Mouse (Mus musculus): Measurements from ENCODE around the gene Cd1d1. TPM values are rescaled to one million over a fixed set of nuclear protein-coding genes. Genes with fewer than 3 reads are reported as not detected.
"Not testable (repeated sequence)": the region's sequence is repeated elsewhere in the genome, so short reads cannot be mapped to it uniquely, and the experiment has no call there.

The Cd1d1 gene
- polyA plus RNA-seq (2012; ENCODE audit: insufficient read depth, insufficient read length, missing spikeins), result 6.4 and 7.8 TPM in 2 replicates

- Histone ChIP-seq H3K27ac (ENCODE audit: insufficient read depth, low read depth, low read length) (peak within 1 kb of the TSS; percentile 65), H3K4me3 (ENCODE audit: insufficient read depth, low read length) (peak within 1 kb of the TSS; percentile 75), H3K4me1 (ENCODE audit: control insufficient read depth, insufficient read depth, low read length) (peaks cover 8% of the 10 kb centered on the region; the same call in 1 of the 2 replicates)
- TF ChIP-seq POLR2A (IDR thresholded peaks at IDR 0.05; ENCODE audit: borderline replicate concordance, low read depth, low read length), result no peak
- no peak for TF ChIP-seq CTCF (IDR thresholded peaks at IDR 0.05; ENCODE audit: low read depth, low read length)
These were observed at the start of gene Cd1d1 for GRCm38 (mm10) chr3:86999415-86999740. Gene Cd1d1 (minus strand): TSS chr3:86999441.

- Histone ChIP-seq H3K4me1 (ENCODE audit: control insufficient read depth, insufficient read depth, low read length) (no peaks in the 10 kb centered on the region), H3K27ac (ENCODE audit: insufficient read depth, low read depth, low read length) (no peak overlapping the region), H3K4me3 (ENCODE audit: insufficient read depth, low read length) (no peak overlapping the region)
- TF ChIP-seq POLR2A (IDR thresholded peaks at IDR 0.05; ENCODE audit: borderline replicate concordance, low read depth, low read length) (no peak), CTCF (IDR thresholded peaks at IDR 0.05; ENCODE audit: low read depth, low read length) (no peak)
These were observed 48.6 kb upstream of the Cd1d1 start for GRCm38 (mm10) chr3:87047801-87048200.

GRCm38 (mm10) chr3:87041733-87042132 is 42.5 kb upstream of the Cd1d1 start:
- TF ChIP-seq POLR2A (IDR thresholded peaks at IDR 0.05; ENCODE audit: borderline replicate concordance, low read depth, low read length) (no peak), CTCF (IDR thresholded peaks at IDR 0.05; ENCODE audit: low read depth, low read length) (no peak)
- no peak overlapping the region for H3K27ac ChIP-seq (ENCODE audit: insufficient read depth, low read depth, low read length)
- no peak overlapping the region for H3K4me3 ChIP-seq (ENCODE audit: insufficient read depth, low read length)
- H3K4me1 ChIP-seq (ENCODE audit: control insufficient read depth, insufficient read depth, low read length), result no peaks in the 10 kb centered on the region

DNA sequence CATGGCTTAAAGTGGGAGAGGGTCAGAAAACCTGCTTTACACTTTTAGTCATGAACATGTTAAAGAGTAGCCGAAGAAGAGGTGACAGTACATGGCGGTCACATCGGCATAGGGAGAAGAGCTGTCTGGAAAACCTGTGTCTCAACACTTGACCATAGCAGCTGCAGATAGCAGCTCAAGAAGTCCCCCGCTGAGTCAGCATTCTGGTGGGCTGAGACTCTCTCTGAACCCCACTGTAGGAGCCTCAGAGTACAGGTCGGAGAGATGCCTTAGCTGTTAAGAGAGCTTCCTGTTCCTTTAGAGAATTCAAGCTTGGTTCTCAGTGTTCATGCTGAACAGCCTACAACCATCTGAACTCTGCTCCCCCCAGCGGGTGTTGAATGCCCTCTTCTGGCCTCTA is 39.3 kb upstream of the Cd1d1 start:
- no peak for TF ChIP-seq POLR2A (IDR thresholded peaks at IDR 0.05; ENCODE audit: borderline replicate concordance, low read depth, low read length)
- Histone ChIP-seq H3K4me1 (ENCODE audit: control insufficient read depth, insufficient read depth, low read length) (no peaks in the 10 kb centered on the region), H3K27ac (ENCODE audit: insufficient read depth, low read depth, low read length) (no peak overlapping the region), H3K4me3 (ENCODE audit: insufficient read depth, low read length) (no peak overlapping the region)

GRCm38 (mm10) chr3:87034061-87034460 is 34.8 kb upstream of the Cd1d1 start:
- Histone ChIP-seq H3K4me1 (ENCODE audit: control insufficient read depth, insufficient read depth, low read length) (no peaks in the 10 kb centered on the region), H3K4me3 (ENCODE audit: insufficient read depth, low read length) (no peak overlapping the region), H3K27ac (ENCODE audit: insufficient read depth, low read depth, low read length) (no peak overlapping the region)
- TF ChIP-seq CTCF (IDR thresholded peaks at IDR 0.05; ENCODE audit: low read depth, low read length), result no peak
- no peak for TF ChIP-seq POLR2A (IDR thresholded peaks at IDR 0.05; ENCODE audit: borderline replicate concordance, low read depth, low read length)

DNA sequence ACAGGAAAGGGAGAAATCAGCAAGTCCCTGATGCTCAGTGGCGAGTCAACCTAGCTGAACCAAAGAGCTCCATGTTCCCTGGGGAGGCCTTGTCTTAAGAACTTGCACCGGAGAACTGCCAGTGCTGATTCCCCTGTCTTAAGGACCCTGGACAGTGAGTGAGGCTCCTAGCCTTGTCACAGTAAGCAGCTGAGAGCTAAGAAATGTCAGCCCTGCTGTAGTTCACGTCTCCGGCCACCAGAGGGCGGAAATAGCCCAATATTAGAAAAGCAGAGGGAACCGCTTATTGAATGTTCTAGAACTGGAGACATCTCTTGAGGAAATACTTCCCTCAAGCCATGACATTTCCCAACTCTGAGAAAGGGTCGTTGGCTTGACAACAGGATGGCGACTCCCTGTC is 34.1 kb upstream of the Cd1d1 start:
- Histone ChIP-seq H3K4me1 (ENCODE audit: control insufficient read depth, insufficient read depth, low read length) (no peaks in the 10 kb centered on the region), H3K27ac (ENCODE audit: insufficient read depth, low read depth, low read length) (no peak overlapping the region), H3K4me3 (ENCODE audit: insufficient read depth, low read length) (no peak overlapping the region)
- TF ChIP-seq CTCF (IDR thresholded peaks at IDR 0.05; ENCODE audit: low read depth, low read length), result peak; percentile 67
- TF ChIP-seq POLR2A (IDR thresholded peaks at IDR 0.05; ENCODE audit: borderline replicate concordance, low read depth, low read length), result no peak

DNA sequence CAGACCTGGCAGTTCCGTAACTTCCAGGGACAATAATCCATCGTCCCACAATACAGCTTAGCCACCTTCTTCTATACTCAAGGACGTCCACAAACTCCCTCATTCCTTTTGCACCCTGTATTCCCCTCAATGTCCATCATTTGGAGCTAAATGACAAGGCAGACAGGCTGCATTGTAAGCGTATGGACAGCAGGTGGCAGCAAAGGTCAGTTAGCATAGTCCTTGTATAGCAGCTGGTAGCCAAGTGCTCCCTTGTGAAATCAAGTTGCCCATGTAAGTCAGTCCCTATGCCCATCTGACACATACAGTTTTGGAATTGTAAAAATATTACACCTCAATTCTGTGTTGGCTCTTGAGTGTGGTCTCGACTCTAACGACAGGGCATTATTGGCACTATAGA is 31.6 kb upstream of the Cd1d1 start:
- TF ChIP-seq CTCF (IDR thresholded peaks at IDR 0.05; ENCODE audit: low read depth, low read length) (no peak), POLR2A (IDR thresholded peaks at IDR 0.05; ENCODE audit: borderline replicate concordance, low read depth, low read length) (no peak)
- Histone ChIP-seq H3K27ac (ENCODE audit: insufficient read depth, low read depth, low read length) (no peak overlapping the region), H3K4me1 (ENCODE audit: control insufficient read depth, insufficient read depth, low read length) (no peaks in the 10 kb centered on the region), H3K4me3 (ENCODE audit: insufficient read depth, low read length) (no peak overlapping the region)

GRCm38 (mm10) chr3:87017707-87018106 is 18.5 kb upstream of the Cd1d1 start:
- no peak overlapping the region for H3K27ac ChIP-seq (ENCODE audit: insufficient read depth, low read depth, low read length)

DNA sequence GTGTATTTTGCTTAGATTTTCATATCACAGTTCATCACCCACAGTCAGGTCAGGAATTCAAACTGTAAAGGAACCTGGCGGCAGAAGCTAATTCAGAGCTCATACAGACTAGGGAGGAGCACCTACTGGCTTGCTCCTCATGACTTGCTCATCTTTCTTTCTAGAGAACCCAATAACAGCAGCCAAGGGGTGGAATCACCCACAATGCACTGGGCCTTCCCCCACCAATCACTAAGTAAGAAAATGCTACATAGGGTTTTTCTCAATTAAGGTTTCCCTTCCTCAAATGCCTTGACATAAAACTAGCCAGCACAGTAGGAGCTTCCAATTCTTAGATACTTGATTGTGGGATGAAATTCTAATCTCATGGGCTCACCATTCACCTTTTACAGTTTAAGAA is 17.8 kb upstream of the Cd1d1 start:
- Histone ChIP-seq H3K4me3 (ENCODE audit: insufficient read depth, low read length) (no peak overlapping the region), H3K4me1 (ENCODE audit: control insufficient read depth, insufficient read depth, low read length) (peaks cover 18% of the 10 kb centered on the region), H3K27ac (ENCODE audit: insufficient read depth, low read depth, low read length) (no peak overlapping the region)
- TF ChIP-seq CTCF (IDR thresholded peaks at IDR 0.05; ENCODE audit: low read depth, low read length) (no peak), POLR2A (IDR thresholded peaks at IDR 0.05; ENCODE audit: borderline replicate concordance, low read depth, low read length) (no peak)

More at GRCm38 (mm10) chr3:87017707-87018106, 18.5 kb upstream of the Cd1d1 start:
- H3K4me1 ChIP-seq (ENCODE audit: control insufficient read depth, insufficient read depth, low read length), result peaks cover 18% of the 10 kb centered on the region
- H3K4me3 ChIP-seq (ENCODE audit: insufficient read depth, low read length), result no peak overlapping the region
- TF ChIP-seq CTCF (IDR thresholded peaks at IDR 0.05; ENCODE audit: low read depth, low read length), result no peak
- TF ChIP-seq POLR2A (IDR thresholded peaks at IDR 0.05; ENCODE audit: borderline replicate concordance, low read depth, low read length), result no peak

- no peak overlapping the region for H3K27ac ChIP-seq (ENCODE audit: insufficient read depth, low read depth, low read length)
- TF ChIP-seq CTCF (IDR thresholded peaks at IDR 0.05; ENCODE audit: low read depth, low read length) (no peak), POLR2A (IDR thresholded peaks at IDR 0.05; ENCODE audit: borderline replicate concordance, low read depth, low read length) (no peak)
- no peak overlapping the region for H3K4me3 ChIP-seq (ENCODE audit: insufficient read depth, low read length)
- peaks cover 18% of the 10 kb centered on the region for H3K4me1 ChIP-seq (ENCODE audit: control insufficient read depth, insufficient read depth, low read length)
These were observed 16.7 kb upstream of the Cd1d1 start for GRCm38 (mm10) chr3:87015931-87016330.

DNA sequence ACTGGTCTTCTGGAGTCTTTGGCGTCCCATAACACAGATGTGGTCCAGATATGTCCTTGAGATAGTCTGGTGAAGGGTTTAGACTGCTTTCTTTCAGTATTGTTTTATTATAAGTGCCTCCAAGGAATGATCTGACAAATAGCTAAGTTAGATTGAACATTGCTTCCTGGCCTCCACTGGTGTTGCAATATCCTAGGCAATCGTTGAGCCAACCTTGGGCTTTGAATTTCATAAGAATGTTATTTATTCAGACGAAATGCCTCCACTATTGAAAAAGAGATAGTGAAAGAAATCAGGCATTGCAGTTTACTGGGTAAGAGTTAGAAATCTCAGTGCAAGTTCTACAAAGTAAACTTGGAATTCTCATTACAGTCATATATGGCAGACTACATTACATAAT is 13.2 kb upstream of the Cd1d1 start:
- not testable (repeated sequence) for H3K4me1 ChIP-seq (ENCODE audit: control insufficient read depth, insufficient read depth, low read length); H3K4me3 ChIP-seq (ENCODE audit: insufficient read depth, low read length); H3K27ac ChIP-seq (ENCODE audit: insufficient read depth, low read depth, low read length)

GRCm38 (mm10) chr3:87008281-87008680 is 9.0 kb upstream of the Cd1d1 start:
- H3K4me3 ChIP-seq (ENCODE audit: insufficient read depth, low read length); H3K4me1 ChIP-seq (ENCODE audit: control insufficient read depth, insufficient read depth, low read length); H3K27ac ChIP-seq (ENCODE audit: insufficient read depth, low read depth, low read length): not testable (repeated sequence)
